Mouse (Mus musculus) MEL (cell line): ENCODE measurements around the gene Rars.

Source experiments
- JUND ChIP-seq: IDR thresholded peaks from 2 replicates; pipeline ENCODE4 v1.6.1; 2011; ENCODE audit warnings: low read depth, mild to moderate bottlenecking, improper control_type of control experiment, low read length
- MYB ChIP-seq: IDR thresholded peaks from 2 replicates; pipeline ENCODE4 v1.6.1; 2011; ENCODE audit warnings: mild to moderate bottlenecking, low read depth, low read length, improper control_type of control experiment

GRCm38 (mm10) chr11:35834022-35834760, at the start of gene Rars:
- TF ChIP-seq MYB = no peak
- no peak for TF ChIP-seq JUND
